Mouse (Mus musculus) embryonic fibroblast, embryonic 13.5 days (primary cell): ENCODE measurements around the gene Wdr5. TPM values are rescaled to one million over a fixed set of nuclear protein-coding genes. Genes with fewer than 3 reads are reported as not detected.

Experiments
- H3K27ac ChIP-seq: 2 replicates; pipeline ENCODE4 v1.5.1; 2012; ENCODE audit warnings: low read length, control low read depth, inconsistent platforms; ENCODE audit not compliant: insufficient read depth
- H3K4me1 ChIP-seq: 2 replicates; pipeline ENCODE4 v1.6.1; 2011; ENCODE audit warnings: low read length; ENCODE audit not compliant: control insufficient read depth, insufficient read depth
- H3K4me3 ChIP-seq: 2 replicates; pipeline ENCODE4 v1.5.1; 2011; ENCODE audit warnings: mild to moderate bottlenecking, control low read depth, low read length; ENCODE audit not compliant: insufficient read depth
- CTCF ChIP-seq: IDR thresholded peaks from 2 replicates; pipeline ENCODE4 v1.5.1; 2011; ENCODE audit warnings: mild to moderate bottlenecking, control low read depth, low read length, moderate library complexity, borderline replicate concordance; ENCODE audit not compliant: insufficient read depth
- POLR2A ChIP-seq: IDR thresholded peaks from 2 replicates; pipeline ENCODE4 v1.6.1; 2011; ENCODE audit warnings: low read depth, mild to moderate bottlenecking, control low read depth, low read length, moderate library complexity
- polyA plus RNA-seq: library from polyadenylated mRNA; stranded (reverse); fragments of >200 nt; gene quantifications from 2 replicates; pipeline ENCODE4 v1.2.4, GENCODE M21; 2011; ENCODE audit warnings: low read depth; ENCODE audit not compliant: missing spikeins, insufficient read length

The Wdr5 gene
- polyA plus RNA-seq, 1 experiment, result 39.9 TPM

- Histone ChIP-seq H3K27ac (peak overlapping the region; percentile 80), H3K4me1 (no peaks in the 10 kb centered on the region; the same call in 1 of the 2 replicates), H3K4me3 (peak overlapping the region; percentile 94)
- TF ChIP-seq CTCF, result no peak
- TF ChIP-seq POLR2A, result peak; percentile 80
These were observed 39.3 kb upstream of the Wdr5 start for GRCm38 (mm10) chr2:27475495-27476302.

- TF ChIP-seq CTCF, result no peak
- no peak for TF ChIP-seq POLR2A
- H3K27ac ChIP-seq, result no peak overlapping the region
- peak overlapping the region; percentile 71 for H3K4me3 ChIP-seq
- H3K4me1 ChIP-seq, result no peaks in the 10 kb centered on the region; the same call in 1 of the 2 replicates
These were observed 38.4 kb upstream of the Wdr5 start for GRCm38 (mm10) chr2:27476303-27477192.

GRCm38 (mm10) chr2:27479821-27480220 is 35.1 kb upstream of the Wdr5 start:
- no peak overlapping the region for H3K4me3 ChIP-seq
- TF ChIP-seq POLR2A (no peak), CTCF (no peak)
- no peaks in the 10 kb centered on the region for H3K4me1 ChIP-seq
- H3K27ac ChIP-seq, result no peak overlapping the region

- no peaks in the 10 kb centered on the region for H3K4me1 ChIP-seq
- TF ChIP-seq POLR2A, result no peak
- TF ChIP-seq CTCF, result no peak
- H3K4me3 ChIP-seq, result no peak overlapping the region
- H3K27ac ChIP-seq, result no peak overlapping the region
These were observed 34.6 kb upstream of the Wdr5 start for GRCm38 (mm10) chr2:27480367-27480766.

- TF ChIP-seq POLR2A (no peak), CTCF (no peak)
- no peak overlapping the region for H3K27ac ChIP-seq
- H3K4me3 ChIP-seq, result no peak overlapping the region
- no peaks in the 10 kb centered on the region for H3K4me1 ChIP-seq
These were observed 32.6 kb upstream of the Wdr5 start for GRCm38 (mm10) chr2:27482265-27482861.

GRCm38 (mm10) chr2:27486725-27487124 is 28.2 kb upstream of the Wdr5 start:
- no peaks in the 10 kb centered on the region for H3K4me1 ChIP-seq
- TF ChIP-seq POLR2A, result no peak
- TF ChIP-seq CTCF, result no peak
- no peak overlapping the region for H3K4me3 ChIP-seq
- no peak overlapping the region for H3K27ac ChIP-seq

- Histone ChIP-seq H3K4me3 (no peak overlapping the region), H3K4me1 (no peaks in the 10 kb centered on the region), H3K27ac (no peak overlapping the region)
- TF ChIP-seq CTCF, result no peak
- no peak for TF ChIP-seq POLR2A
These were observed 27.5 kb upstream of the Wdr5 start for GRCm38 (mm10) chr2:27487336-27488049.

- Histone ChIP-seq H3K4me1 (no peaks in the 10 kb centered on the region), H3K4me3 (no peak overlapping the region), H3K27ac (no peak overlapping the region)
- TF ChIP-seq CTCF (no peak), POLR2A (no peak)
These were observed 26.6 kb upstream of the Wdr5 start for GRCm38 (mm10) chr2:27488362-27488761.

- no peak overlapping the region for H3K4me3 ChIP-seq
- TF ChIP-seq CTCF, result no peak
- no peak for TF ChIP-seq POLR2A
- H3K27ac ChIP-seq, result no peak overlapping the region
- H3K4me1 ChIP-seq, result no peaks in the 10 kb centered on the region
These were observed 24.0 kb upstream of the Wdr5 start for GRCm38 (mm10) chr2:27490939-27491338.

GRCm38 (mm10) chr2:27493971-27494370 is 21.0 kb upstream of the Wdr5 start:
- TF ChIP-seq POLR2A, result no peak
- no peak for TF ChIP-seq CTCF
- Histone ChIP-seq H3K27ac (no peak overlapping the region), H3K4me1 (no peaks in the 10 kb centered on the region), H3K4me3 (no peak overlapping the region)
